Mouse (Mus musculus): ENCODE measurements around the gene Gnb5. TPM values are rescaled to one million over a fixed set of nuclear protein-coding genes. Genes with fewer than 3 reads are reported as not detected.

Gene Gnb5
- total RNA-seq (2022): 10 to 100 TPM in 3 of 4 experiments, 1 to 10 TPM in 1; 8.9 to 13.8 (median 12.0) TPM

DNA sequence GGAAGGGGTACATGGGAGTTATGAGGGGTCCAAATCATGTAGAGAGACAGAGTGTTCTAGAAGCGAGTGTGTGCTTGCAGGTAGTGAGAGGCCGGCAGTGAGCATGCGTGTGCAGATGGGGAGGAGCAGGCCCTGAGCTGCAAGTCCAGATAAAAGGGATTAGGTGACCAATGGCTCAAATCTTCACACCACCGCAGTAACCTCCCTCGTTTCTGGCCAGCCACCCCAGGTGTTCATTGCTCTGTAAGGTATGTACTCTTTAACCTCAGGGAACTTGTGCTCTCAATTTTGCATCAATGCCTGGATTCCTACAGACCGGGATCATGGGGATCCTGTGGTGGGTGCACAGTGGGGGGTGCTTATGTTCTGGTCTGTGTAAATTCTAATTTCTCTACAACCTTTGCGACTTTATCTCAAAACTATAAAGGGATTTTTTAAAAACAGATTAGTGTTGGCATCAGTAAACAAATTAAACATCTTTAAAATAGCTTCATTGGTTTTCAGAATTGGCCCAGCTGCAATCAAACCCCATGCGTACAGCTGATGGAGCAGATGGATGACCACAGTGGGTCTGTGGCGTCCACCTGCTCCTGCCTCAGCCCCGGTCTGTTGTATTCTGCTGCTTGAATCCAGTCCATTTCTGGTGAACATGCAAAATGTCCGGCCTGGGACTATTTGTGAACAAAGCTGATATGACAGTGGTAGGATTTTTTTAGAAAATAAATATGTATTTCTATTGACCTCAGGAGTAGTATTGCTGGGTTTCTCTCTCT lies at the start of gene Gnb5:
TSS of gene Gnb5 (plus strand) at position 163 of the 773 bp plus-strand sequence.
- DNase-seq (ENCODE audit: low spot score in 2 of 2): no peak

DNA sequence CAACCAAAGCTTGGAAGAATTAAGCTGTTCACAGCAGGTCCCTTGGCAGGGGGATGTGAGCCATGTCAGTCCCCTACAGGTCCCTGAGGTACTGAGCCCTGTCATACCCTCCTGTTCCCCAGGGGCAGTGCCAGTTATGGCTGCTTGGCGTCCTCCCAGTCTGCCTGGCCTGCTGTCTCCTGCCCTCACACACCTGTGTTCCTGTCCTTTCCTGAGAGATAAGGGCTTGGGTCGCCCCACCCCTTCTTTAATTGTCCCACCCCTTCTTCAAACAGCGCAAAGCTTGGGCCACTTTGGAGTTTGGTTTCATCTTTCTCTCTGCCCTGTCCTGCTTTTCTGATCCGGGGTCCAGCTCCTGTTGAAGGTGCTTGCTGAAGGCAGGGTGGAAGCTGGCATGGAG lies 47.3 kb upstream of the Gnb5 start:
- no peak for DNase-seq (ENCODE audit: low spot score in 2 of 2)

DNA sequence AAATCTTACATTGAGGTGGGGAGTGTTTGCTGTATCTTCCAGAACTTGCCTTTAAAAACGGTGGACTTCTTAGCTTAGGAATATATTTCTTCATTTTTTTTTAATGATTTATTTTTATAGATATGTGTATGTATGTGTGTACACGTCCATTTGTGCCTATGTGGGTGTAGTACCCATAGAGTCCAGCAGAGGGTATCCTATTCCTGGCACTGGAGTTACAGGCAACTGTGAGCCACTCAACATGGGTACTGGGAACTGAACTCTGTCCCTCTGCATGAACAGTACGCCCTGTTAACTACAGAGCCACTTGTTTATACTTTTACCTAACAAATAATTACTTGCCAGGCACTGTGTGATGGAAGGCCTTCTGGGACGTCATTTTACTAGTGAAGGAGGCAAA lies 46.4 kb upstream of the Gnb5 start:
- no peak for DNase-seq (ENCODE audit: low spot score in 2 of 2)

DNA sequence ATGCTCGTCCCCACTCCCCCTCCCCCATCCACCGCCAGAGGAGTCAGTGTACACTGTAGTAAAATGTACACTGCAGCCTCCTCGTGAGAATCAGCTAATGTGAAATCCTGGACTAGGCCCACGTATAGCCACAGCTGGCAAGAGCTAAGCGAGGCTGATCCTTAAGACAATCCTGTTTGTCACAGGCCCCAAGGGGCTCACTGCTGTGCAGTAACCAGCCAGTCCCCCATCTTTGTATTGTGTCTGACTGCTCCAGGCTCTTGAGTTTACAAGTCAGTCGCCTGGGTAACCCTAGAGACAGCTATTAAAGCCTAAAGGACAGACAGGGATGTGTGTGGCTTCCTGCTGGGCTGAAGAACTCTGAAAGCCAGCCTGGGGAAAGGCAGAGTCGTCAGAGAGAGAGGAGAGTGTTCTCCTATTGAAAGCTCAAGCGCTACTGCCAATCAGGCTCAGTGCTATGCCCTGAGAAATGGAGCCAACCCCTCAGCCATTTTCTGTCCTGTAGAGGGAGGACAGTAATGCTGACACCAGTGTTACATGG lies 44.7 kb upstream of the Gnb5 start:
- no peak for DNase-seq (ENCODE audit: low spot score in 2 of 2)

DNA sequence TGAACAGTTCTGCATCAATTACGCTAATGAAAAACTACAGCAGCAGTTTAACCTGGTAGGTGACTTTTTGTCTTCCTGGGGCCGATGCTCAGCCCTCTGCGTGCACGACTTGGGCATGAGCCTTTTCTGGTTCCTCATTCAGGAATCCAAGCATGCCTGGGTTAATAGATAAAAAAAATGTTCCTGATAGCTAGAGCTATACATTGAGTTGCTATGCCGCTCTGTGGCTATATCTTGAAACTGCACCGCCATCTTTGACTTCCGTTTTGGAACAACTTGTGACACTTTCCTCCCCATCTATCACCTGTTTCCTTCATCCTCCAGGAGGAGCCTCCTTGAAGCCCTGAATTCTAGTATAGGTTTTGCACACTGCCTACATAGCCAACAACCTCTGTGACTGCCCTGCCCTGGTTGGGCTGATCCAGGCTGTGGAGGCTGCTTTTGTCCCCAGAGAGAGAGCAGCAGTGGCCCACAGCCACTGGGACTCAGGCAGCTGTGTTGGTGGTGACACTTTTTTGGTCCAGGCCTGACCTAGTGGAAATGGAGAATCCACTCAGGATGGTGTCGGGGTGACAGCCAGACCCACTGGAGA lies 43.8 kb upstream of the Gnb5 start:
- no peak for DNase-seq (ENCODE audit: low spot score in 2 of 2)

DNA sequence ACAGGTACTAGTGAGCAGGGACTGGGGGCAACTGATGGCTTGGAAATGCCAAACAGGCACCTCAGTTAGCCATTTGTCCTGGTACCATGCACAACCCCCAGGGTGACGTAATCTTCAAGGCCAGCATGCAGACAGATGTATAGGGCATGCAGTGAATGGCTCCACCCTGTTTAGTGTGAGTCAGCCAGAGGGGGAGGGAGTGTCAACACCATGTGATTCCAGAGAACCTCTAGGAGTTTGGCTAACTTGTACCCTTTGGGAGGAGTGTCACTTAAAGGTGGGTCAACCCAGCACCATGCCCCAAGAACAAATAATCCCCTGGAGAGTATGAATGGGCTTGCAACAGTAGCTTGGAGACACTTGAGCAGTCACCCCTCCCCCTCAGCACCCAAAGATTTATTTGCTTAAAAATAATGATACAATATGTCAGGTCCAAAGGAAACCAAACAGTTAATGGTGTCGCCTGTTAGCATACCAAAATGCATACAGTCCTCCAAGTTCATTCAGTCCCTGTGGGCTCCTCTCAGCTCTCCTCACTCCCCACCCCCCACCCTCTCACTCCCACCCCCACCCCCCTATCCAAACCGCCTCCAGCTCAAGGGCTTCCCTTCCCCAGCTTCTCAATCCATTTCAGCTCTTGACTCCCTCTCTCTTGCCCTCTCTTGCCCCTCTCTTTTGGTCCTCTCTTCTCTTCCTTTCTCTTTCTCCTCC lies 41.9 kb upstream of the Gnb5 start:
- no peak for DNase-seq (ENCODE audit: low spot score in 2 of 2)

DNA sequence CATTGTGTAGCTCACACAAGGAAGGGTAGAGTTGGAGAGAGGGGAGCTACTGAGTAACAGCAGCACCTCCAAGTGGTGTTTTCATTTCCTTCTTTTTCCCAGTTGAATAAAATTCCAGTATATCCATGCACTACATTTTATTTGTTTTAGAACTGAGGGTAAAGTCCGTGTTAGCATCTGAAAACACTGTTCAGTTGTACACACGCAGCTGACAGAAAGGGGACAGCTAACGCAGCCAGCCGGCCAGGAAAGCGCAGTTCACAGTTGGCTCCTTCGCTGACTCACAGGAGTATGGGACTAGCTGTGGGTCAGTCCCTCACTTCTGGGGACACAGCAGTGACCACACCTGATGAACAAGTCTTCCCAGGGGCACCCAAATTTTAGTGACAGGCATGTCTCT lies 38.9 kb upstream of the Gnb5 start:
- no peak for DNase-seq (ENCODE audit: low spot score in 2 of 2)

DNA sequence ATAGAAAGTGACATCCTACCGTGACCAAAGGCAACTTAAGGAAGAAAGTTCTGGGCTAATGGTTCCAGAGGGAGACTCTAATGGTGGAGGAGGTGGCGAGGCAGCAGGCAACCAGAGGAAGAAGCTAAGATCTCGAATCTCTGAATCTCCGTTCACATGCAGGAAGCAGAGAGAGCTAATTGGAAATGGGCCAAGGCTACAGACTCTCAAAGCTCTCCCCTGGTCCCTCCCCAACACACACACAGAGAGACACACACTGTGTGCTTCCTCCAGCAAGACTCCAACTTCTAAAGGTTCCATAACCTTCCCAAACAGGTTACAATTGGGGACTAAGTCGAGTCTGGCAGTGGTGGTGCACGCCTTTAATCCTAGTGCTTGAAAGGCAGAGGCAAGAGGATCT lies 35.7 kb upstream of the Gnb5 start:
- no peak for DNase-seq (ENCODE audit: low spot score in 2 of 2)

DNA sequence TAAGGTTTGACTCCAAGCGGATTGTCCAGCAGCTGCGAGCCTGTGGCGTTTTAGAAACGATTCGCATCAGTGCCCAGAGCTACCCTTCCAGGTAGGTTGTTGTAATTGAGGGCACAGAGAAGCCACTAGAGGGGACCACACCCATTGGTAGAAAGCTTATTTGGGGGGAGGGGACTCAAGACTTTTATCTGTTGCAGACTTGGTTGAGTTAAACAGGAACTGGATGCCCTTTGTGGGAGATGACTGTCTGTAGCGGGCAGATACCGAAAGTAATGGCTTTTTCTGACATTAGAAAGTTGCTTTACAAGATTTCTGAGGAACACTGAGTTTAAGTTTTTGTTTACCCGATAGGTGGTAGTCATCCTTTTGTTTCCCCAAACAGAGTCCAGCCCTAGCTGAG lies 34.5 kb upstream of the Gnb5 start:
- DNase-seq (ENCODE audit: low spot score in 2 of 2): no peak

DNA sequence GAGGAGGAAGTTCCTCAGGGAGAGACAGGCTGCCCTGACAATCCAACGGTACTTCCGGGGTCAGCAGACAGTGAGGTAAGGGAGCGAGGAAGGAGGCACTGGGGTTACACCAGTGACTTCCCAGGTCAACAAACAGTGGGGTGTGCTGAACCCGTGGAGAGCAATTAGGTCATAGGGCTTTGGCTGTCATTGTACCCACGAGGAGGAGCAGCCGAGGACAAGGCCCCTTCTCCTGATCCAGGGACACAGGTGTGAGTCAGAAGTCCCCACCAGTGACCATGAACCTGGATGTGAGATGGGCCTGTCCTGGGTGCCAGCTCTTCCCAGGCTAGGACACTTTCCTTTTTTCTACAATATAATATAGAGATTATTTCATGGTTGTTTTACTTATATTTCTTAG lies 32.4 kb upstream of the Gnb5 start:
- no peak for DNase-seq (ENCODE audit: low spot score in 2 of 2)

DNA sequence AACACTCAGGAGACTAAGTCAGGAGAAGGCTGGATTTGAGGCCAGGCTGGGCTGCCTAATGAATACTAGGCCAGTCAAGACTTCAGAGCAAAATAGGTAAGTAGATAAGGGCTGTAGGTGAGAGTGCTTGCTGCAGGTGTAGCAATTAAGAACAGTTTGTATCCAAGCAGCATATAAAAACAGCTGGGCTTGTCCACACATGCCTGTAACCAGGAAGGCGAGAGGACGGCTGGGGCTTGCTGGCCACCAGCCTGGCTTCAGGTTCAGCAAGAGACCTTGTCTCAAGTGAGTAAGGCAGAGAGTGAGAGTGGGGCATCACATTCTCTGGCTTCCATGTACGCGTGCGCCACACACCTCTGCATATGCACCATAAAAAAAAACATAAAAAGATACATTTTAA lies 31.6 kb upstream of the Gnb5 start:
- no peak for DNase-seq (ENCODE audit: low spot score in 2 of 2)

DNA sequence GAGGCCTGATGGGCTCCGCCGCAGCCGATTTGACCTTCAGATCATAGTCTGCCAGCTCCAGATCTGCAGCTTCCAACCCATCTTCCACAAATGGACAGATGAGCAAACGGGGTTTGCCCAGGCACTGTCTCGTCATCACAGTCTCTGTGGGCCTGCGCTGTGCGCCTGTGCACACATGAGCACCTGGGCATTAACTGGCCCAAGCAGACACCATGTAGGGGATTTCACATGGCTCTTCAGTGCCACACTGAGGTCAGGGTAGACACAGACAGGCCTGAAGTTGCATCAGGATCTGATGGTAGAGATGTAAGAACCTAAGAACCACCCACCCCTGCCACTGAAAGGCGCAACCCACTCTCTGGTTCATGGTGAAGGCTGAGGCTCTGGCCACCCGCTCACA lies 31.0 kb upstream of the Gnb5 start:
- DNase-seq (ENCODE audit: low spot score in 2 of 2): no peak

DNA sequence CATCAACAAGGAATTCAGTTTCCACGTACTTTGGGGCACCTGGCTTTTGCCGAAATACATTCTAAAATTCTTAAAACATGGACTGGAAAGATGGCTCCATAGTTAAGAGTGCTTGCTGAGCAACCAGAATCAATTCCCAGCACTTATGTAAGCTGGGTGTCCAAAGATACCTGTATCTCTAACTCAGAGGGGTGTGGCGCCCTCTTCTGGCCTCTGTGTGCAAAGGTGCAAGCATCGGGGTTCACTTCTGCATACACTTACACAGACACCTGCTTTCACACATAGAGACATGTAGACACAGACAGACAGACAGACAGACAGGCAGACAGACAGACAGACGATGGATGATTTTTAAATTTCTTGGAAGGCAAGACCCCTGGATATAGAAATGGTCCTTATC lies 25.3 kb upstream of the Gnb5 start:
- DNase-seq (ENCODE audit: low spot score in 2 of 2): peak; percentile 34 to 64

DNA sequence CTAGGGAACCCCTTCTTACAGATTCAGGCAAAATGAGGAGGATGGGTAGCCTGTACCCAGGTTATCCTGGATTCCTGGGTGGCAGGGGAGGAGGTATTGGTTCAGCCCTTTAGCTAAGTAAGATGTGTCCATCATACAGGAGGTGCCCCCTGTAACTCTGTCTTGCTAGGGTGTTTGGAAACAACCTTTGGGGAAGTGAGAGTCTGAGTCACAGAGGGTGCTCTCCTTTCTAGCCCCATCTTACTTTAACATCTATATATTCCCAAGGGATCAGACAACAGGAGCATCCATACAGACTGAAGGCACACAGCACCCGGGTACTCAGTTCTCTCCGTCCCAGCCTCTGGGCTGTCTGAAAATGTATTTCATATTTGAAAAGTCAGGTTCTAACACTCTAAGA lies 23.9 kb upstream of the Gnb5 start:
- no peak for DNase-seq (ENCODE audit: low spot score in 2 of 2)

DNA sequence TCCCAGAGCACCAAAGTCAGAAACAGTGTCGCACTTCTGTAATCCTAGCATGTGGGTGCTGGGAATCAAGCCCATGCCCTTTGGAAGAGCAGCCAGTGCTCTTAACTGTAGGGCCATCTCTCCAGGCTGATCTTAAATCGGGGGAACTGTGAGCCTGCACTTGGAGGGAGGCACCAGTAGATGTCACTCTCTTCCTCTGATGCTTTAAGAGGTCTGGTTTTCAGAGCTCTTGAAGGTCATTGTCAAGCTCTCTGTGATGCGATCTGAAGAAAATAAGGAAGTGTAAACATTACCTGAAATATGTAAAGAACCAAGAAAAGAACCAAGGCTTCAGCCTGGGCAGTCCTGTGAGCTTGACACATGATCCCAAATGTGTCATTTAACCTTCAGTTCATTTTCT lies 23.3 kb upstream of the Gnb5 start:
- DNase-seq (ENCODE audit: low spot score in 2 of 2): no peak

DNA sequence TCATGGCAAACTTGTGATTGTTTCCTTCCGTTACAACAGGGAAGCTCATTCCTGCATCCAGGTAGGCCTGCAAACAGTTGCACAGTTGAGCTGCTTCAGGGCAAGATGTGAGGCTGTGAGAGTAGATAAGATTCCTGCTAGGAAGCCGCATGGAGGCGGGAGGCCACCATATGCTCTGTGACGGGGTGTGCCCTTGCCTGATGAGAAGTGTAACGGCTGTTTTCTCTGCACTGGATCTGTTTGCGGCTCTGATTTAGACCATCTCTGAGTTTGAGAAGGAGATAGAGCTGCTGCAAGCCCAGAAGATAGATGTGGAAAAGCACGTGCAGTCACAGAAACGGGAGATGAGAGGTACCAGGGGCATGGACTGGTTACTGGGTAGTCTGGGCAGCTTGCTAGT lies 22.5 kb upstream of the Gnb5 start:
- DNase-seq (ENCODE audit: low spot score in 2 of 2): no peak

DNA sequence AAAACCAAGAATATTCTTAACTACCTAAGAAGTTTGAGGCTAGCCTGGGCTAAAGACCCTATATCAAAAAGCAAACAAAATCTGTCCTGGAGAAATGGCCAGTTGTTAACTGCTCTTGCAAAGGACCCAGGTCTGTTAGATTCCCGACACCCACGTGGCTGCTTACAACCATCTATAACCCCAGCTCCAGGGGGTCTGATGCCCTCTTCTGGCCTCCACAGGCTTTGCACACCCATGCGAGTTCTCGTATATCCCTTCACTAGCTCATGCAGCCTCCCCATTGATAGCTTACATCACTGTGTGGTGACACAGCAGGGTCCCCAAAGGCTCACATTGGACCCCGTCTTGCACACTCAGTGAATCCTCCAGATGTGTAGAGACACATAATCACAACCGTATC lies 20.7 kb upstream of the Gnb5 start:
- no peak for DNase-seq (ENCODE audit: low spot score in 2 of 2)

DNA sequence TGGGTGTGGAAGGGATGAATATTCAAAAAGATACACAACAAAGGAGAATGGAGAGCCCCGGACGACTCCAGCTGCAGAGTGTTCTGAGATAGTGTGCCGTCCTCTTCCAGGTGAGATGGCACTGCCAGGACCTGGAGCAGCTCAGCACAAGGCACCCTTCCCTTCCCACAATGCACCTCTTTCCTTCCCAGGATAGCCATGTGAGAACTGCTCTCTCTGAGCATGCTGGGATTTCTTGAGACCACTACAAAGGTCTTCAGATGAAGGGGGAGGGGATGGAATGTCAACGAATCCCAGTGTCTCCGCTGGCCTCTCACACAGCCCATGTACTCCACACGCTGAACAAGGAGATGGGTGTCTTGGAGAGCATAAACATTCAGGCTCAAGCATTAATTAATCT lies 18.5 kb upstream of the Gnb5 start:
- DNase-seq (ENCODE audit: low spot score in 2 of 2): no peak

DNA sequence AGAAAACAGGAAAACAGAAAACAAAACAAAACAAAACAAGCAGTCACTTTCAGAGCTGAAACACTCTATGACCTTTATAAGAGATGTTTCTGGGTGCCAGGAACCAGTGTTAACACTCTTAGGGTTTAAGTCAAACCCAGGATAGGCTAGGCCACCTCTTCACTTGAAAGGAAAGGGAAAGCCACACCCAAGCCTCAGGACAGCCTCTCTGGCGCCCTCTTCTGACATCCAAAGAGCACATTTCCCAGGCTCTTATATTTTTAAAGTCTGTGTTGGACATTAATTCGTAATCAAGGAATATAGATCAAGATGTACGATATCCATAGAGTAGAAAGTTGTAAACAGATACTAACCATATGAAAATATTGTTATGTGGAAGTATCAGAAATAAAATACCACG lies 16.5 kb upstream of the Gnb5 start:
- no peak for DNase-seq (ENCODE audit: low spot score in 2 of 2)

DNA sequence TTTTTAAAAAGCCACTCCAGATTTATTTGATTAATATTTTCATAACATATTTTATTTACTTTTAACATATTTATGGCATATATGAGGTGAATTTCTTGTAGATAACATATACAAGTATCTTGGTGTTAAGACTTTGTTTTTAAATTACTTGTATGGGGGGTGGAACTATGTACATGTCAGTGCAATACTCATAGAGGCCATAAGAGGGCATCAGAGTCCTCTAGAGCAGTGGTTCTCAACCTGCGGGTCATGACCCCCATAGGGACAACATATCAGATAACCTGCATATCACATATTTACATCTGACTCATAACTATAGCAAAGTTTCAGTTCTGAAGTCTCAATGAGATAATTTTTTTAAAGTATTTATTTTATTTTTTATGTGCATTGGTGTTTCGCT lies 6.7 kb upstream of the Gnb5 start:
- no peak for DNase-seq (ENCODE audit: low spot score in 2 of 2)

DNA sequence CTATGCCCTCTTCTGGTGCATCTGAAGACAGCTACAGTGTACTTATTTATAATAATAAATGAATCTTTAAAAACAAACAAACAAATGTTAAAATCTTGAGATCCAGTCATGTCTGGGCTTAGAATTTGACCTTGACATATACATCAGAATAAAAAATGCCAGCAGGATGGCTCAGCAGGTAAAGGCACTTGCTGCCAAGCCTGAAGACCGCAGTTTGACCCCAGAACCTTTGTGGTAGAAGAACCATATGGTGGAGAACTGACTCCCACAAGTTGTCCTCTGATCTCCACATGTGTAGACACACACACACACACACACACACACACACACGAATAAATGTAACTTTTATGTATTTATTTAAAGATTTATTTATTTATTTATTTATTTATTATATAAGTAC lies 3.1 kb upstream of the Gnb5 start:
- DNase-seq (ENCODE audit: low spot score in 2 of 2): no peak

DNA sequence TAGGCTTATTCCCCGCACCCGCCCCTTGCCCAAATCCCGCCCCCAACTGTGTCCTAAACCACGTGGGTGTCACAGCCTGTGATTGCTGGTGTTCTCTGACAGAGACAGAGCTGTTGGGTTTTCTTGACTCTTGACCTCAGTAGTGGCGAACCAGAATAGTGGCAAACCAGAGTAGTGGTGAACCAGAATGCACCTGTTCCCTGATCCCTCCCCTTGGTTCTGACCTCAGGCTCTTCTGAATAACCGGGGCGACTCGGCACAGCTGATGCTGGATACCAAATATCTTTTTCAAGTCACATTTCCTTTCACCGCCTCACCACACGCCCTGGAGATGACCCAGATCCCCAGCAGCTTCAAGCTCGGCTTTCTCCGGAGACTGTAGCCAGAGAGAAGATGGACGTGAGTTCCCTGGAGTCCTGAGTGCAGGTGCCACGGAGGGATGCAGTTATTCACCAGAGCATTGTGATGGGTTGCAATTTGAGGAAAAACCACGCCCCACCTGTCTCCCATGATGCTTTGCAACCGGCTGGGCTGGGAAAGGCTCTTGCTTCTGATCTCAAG lies 2.3 kb upstream of the Gnb5 start:
- no peak for DNase-seq (ENCODE audit: low spot score in 2 of 2)
